Mouse (Mus musculus) spleen, embryonic (tissue): ENCODE measurements around the gene Mcm5.

ENCODE experiments used
- CTCF ChIA-PET: fragments of 350-600 bp; sonication (Branson Sonifier 250); formaldehyde crosslinking; loops from one replicate; lab custom pipeline; 2022; lab: Charles Lee

Gene Mcm5

DNA sequence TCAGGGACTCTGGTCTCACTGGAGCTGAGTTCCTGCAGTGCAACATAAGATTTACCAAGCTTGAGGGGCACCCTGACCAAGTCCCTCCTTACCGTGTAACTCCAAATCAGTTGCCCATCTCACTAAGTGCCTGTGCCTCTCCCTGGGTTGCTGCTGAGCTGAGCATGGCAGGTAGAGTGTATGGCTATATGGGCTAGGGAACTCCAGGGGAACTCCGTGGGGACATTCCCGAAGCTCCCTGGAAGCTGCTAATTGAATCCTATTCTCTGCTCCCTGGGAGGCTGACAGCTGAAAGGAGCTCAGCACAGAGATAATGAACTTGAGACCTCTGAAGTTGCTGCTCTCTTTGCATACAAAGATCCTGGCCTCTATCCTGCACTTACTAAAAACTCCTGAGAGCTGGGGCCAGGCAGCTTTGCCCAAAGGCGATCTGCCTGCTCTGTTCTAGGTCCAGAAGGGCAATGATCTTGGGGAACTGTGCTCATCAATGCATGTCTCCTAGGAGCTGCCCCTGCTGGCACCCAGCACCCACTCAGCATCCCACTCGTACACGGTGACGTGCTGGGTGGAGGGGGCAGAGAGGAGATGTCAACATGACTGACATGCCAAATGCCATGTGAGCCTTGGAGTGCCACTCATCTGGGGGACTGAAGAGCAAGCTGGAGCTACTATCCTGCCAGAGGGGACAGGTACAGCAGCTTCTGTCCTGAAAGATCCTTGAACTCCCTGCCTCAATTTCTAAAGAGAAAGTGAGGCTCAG is 48.3 kb downstream of the Mcm5 start:
- CTCF ChIA-PET = interaction anchor here (0.6 kb wide), 1 partner anchor 222 kb away, joined by 4 read pairs; no protein-coding TSS in a partner anchor

DNA sequence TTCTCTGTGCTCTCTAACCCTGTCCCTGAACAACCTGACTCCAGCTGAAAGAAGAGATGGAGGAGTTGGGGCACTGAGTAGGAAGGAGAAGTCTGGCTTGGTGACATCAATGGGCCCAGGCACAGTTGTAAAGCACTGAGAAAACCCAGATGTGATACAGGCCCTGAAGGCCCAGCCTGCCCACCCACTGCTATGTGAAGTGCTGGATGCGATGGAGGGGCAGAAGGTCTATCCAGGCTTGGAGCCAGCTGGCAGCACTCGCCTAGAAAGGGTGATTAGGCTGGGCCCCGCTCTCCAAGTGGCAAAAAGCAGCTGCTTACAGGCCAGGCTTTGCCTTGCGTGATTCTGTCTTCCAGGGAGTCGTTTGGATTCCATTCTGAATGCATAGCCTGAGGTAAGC is 60.0 kb downstream of the Mcm5 start:
- CTCF ChIA-PET = no interaction called here

DNA sequence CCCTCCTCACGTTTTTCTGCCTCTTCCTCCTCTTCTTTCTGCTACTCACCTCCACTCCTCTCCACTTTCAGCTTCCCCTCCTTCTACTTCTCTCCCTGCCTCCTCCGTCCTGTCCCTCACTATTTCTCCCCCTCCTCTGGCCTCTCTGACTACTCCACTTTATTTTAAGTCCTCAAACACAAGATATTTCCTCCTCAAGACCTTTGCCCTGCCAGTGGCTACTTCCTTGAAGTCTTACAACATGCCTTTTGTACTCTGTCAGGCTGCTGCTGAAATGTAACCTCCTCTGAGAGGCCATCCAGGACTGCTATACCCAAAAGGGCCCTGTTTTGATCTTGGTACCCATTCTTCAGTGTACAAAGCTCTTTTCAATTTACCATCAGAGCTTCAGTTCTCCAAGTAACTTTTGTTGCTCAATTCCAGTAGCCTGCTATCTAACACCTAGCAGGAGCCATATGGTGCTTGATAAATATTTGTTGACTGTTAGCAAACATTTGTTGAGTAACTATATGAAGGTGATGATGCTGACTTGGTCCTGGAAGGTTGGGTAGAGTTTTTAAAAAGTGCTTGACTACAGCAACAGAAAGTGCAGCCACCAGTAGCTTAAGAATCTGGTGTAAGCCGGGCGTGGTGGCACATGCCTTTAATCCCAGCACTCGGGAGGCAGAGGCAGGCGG is 62.8 kb downstream of the Mcm5 start:
- CTCF ChIA-PET = no interaction called here
